Mouse (Mus musculus) liver, embryonic 12.5 days (tissue): ENCODE results near the gene Slc25a35. TPM values are rescaled to one million over a fixed set of nuclear protein-coding genes. Genes with fewer than 3 reads are reported as not detected.
"Not testable (repeated sequence)": the region's sequence is repeated elsewhere in the genome, so short reads cannot be mapped to it uniquely, and the experiment has no call there.

Experiments used
- ATAC-seq: fragments of 200-750 bp; cut with Nextera tagmentation; 2 replicates; pipeline ENCODE4 v1.8.0; 2017; ENCODE audit warnings: moderate number of reproducible peaks, mild to moderate bottlenecking, moderate library complexity
- H3K27ac ChIP-seq: fragments of 300-500 bp; sonication (generic); 2 replicates; pipeline ENCODE4 v1.5.1; 2016; ENCODE audit warnings: mild to moderate bottlenecking
- H3K27me3 ChIP-seq: fragments of 300-500 bp; sonication (generic); replicated peaks from 2 replicates; pipeline ENCODE4 v1.6.1; 2016; ENCODE audit warnings: mild to moderate bottlenecking, moderate library complexity
- H3K36me3 ChIP-seq: fragments of 300-500 bp; sonication (generic); 2 replicates; pipeline ENCODE4 v1.6.1; 2016; ENCODE audit warnings: mild to moderate bottlenecking, moderate library complexity
- H3K4me1 ChIP-seq: fragments of 300-500 bp; sonication (generic); 2 replicates; pipeline ENCODE4 v1.6.1; 2016
- H3K4me2 ChIP-seq: fragments of 300-500 bp; sonication (generic); 2 replicates; pipeline ENCODE4 v1.6.1; 2016; ENCODE audit warnings: mild to moderate bottlenecking, moderate library complexity
- H3K4me3 ChIP-seq: fragments of 300-500 bp; sonication (generic); 2 replicates; pipeline ENCODE4 v1.5.1; 2016; ENCODE audit warnings: mild to moderate bottlenecking, moderate library complexity
- H3K9ac ChIP-seq: fragments of 300-500 bp; sonication (generic); 2 replicates; pipeline ENCODE4 v1.6.1; 2016; ENCODE audit warnings: mild to moderate bottlenecking, moderate library complexity
- H3K9me3 ChIP-seq: fragments of 300-500 bp; sonication (generic); replicated peaks from 2 replicates; pipeline ENCODE4 v1.6.1; 2016; ENCODE audit warnings: mild to moderate bottlenecking, moderate library complexity
- WGBS: fragments of 180-500 bp; shearing (Covaris S2); methylation state at CpG from one replicate; pipeline ENCODE4 v1.1.7; 2016; ENCODE audit not compliant: insufficient replicate concordance; 5-methylcytosine and 5-hydroxymethylcytosine counted together
- microRNA-seq: library from miRNA; unstranded; fragments of <30 nt; microRNA quantifications from one replicate; pipeline ENCODE4, GENCODE M21; 2017
- polyA plus RNA-seq: library from polyadenylated mRNA; unstranded; fragments of >200 nt; fragmentation: Nextera tagmentation; extraction: Ambion mirVana; gene quantifications from 2 replicates; pipeline ENCODE4 v1.2.1, GENCODE M21; 2016

Slc25a35 gene
- polyA plus RNA-seq, 1 experiment from 2014 or later = 0.87 TPM

DNA sequence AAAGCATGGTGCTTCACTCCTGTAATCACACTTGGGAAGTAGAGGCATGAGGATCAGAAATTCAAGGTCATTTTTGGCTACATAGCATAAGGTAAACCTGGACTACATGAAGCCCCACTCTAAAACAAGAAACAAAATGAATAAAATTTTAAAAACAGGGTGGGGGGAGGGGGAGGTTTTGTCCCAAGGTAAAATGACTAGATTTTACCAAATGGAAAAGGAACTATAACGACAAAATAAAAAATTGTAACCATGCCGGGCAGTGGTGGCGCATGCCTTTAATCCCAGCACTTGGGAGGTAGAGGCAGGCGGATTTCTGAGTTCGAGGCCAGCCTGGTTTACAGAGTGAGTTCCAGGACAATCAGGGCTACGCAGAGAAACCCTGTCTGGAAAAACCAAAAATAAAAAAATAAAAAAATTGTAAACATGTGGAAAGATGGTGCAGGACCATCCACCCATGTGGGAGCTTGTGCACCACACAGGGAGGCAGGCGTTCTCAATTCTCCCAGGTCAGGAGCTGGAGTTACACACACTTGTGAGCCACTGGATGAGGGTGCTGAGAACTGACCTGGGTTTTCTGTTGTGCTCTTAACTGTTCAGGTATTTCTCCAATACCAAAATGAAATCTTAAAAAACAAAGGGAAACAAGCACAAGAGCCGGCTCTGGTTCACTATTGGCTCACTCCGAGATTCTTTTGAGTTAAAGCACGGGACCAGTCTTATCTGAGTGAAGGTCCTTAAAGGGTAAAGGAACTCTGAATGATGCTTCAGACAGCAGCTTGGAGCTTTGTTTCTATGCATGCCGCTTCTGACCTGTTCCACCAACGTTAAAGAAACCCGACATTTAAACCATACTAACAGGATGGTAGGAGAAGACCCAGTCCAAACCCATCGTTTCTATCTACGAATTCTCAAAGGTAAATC is 42.7 kb downstream of the Slc25a35 start:
- H3K4me3 ChIP-seq = peak overlapping the region; percentile 69

DNA sequence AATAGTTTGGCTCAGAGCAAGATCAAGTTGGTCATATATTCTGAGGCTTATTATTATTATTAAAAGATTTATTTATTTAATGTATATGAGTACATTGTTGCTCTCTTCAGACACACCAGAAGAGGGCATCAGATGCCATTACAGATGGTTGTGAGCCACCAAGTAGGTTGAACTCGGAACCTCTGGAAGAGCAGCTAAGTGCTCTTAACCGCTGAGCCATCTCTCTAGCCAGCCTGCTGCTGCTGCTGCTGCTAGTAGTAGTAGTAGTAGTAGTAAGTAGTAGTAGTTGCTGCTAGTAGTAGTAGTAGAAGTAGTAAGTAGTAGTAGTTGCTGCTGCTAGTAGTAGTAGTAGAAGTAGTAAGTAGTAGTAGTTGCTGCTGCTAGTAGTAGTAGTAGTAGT is 43.5 kb downstream of the Slc25a35 start:
- ATAC-seq, H3K9me3 ChIP-seq, H3K27me3 ChIP-seq, H3K36me3 ChIP-seq: not testable (repeated sequence)
- WGBS = 35% methylated on average over 2 of the region's 2 CpGs
- H3K4me3 ChIP-seq = peak overlapping the region; percentile 69
- H3K4me1 ChIP-seq = peaks cover 62% of the 10 kb centered on the region
- peak overlapping the region; percentile 99 for H3K27ac ChIP-seq
- peak overlapping the region; percentile 85 for H3K4me2 ChIP-seq
- peak overlapping the region; percentile 84 for H3K9ac ChIP-seq

More for the DNA sequence above, 42.7 kb downstream of the Slc25a35 start:
- Histone ChIP-seq H3K9me3 (no peaks in the 10 kb centered on the region), H3K4me2 (peak overlapping the region; percentile 85), H3K4me1 (peaks cover 69% of the 10 kb centered on the region), H3K27ac (peak overlapping the region; percentile 99), H3K36me3 (peaks cover 6% of the 10 kb centered on the region; the same call in 1 of the 2 replicates), H3K27me3 (no peaks in the 10 kb centered on the region), H3K9ac (peak overlapping the region; percentile 84)
- no peak for ATAC-seq
- 77% methylated on average over 15 of the region's 15 CpGs for WGBS

DNA sequence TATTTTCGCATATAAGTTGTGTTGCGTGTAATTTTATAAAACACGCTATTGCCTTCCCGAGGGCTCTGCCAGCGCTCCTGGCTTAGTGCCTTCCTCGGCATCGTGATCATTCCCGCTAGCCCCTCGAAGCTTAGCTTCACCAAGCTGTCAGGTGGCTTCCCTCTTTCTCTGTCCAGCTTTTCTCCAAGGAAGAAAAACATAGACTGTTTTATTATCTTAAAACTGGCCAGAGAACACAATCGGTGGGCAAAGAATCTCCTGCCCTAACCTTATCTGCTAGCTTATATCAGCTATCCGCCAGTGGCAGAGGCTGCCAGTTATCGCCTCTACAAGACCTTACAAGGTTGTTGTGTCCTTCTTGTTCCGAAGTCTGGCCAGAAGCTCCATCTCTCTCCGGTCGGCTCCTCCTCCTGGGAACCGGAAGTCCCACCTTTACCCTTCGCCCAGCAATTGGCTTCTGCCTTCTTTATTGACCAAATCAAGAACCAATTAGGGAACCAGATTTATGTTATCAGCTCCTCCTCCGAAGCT is 44.2 kb downstream of the Slc25a35 start:
- H3K27me3 ChIP-seq = no peaks in the 10 kb centered on the region
- peak overlapping the region; percentile 69 for H3K4me3 ChIP-seq
- H3K9me3 ChIP-seq = no peaks in the 10 kb centered on the region
- peak overlapping the region; percentile 84 for H3K9ac ChIP-seq
- WGBS = 2% methylated on average over 18 of the region's 18 CpGs
- H3K36me3 ChIP-seq = 0 out of 2 replicates have a peak, but pooled peaks cover under 1% of the 10 kb centered on the region
- ATAC-seq = peak; percentile 78
- H3K27ac ChIP-seq = peak overlapping the region; percentile 99
- peak overlapping the region; percentile 85 for H3K4me2 ChIP-seq
- peaks cover 62% of the 10 kb centered on the region for H3K4me1 ChIP-seq

DNA sequence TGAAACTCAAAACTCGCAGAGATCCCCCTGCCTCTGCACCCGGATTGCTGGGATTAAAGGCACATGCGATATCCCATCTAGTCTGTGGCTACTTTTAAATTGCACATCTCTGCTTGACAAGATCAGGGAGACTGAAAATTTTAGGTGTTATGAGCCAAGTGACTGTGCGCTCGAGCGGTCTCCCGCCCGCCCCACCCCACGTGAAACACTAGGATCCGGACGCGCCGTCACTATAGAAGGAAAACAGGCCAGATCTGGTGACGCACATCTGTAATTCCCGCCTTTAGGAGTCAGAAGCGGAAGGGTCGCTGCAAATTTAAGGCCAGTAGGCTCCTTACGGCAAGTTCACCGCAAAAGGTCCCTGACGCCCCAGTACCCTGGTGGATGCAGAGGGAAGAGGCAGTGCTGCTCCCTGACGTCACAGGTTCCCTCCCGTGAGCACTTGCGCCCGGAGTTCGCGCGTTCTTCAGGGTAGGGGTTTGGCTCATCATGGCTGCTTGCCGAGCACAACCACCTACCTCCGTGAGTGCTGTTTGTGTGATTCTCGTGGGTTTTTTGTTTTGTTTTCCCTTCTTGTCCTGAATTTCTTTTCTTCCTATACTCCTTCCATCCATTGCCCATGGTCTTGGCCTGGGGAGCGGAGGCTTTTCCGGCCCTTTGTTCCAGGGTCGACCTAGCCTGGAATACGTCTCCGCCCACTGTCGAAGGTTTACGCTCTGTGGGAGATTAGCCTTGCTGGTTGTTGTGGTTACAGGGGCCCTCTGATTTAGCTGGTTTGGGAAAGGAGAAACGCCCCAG is 47.9 kb downstream of the Slc25a35 start, which contains the start of gene Ctc1:
Gene Ctc1, plus strand, starts transcription at position 268 of the 798 bp plus-strand sequence.
- peak; percentile 92 for ATAC-seq
- Histone ChIP-seq H3K4me3 (peak within 1 kb of the TSS; percentile 71), H3K9ac (peak within 1 kb of the TSS; percentile 77), H3K36me3 (peaks cover 2% of the 10 kb centered on the region; the same call in 1 of the 2 replicates), H3K9me3 (no peaks in the 10 kb centered on the region), H3K4me2 (peak within 1 kb of the TSS; percentile 84), H3K27me3 (no peaks in the 10 kb centered on the region), H3K27ac (peak within 1 kb of the TSS; percentile 91), H3K4me1 (peaks cover 56% of the 10 kb centered on the region)
- WGBS = 1% methylated on average over 38 of the region's 38 CpGs

DNA sequence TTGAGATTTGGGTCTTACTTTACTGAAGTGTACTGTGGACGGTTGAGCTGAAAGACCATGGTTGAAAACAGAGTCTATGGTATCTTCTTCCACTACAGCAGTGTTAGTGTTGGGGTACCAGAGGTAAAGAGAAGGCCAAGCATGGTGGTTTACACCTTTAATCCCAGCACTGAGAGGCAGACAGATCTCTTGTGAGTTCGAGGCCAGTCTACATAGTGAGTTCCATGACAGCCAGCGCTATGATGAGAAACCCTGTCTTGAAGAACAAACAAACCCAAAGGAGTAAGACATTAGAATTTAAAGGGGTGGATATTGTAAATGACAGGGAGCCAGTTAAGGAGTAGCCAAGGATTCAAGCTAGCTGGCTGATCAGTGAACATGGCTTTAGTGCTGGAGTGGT is 48.8 kb downstream of the Slc25a35 start:
- WGBS = 66% methylated on average over 3 of the region's 3 CpGs
- no peaks in the 10 kb centered on the region for H3K9me3 ChIP-seq
- peaks cover 11% of the 10 kb centered on the region for H3K36me3 ChIP-seq
- H3K27me3 ChIP-seq = no peaks in the 10 kb centered on the region
- H3K9ac ChIP-seq = peak overlapping the region; percentile 77
- peak overlapping the region; percentile 84 for H3K4me2 ChIP-seq
- peaks cover 47% of the 10 kb centered on the region for H3K4me1 ChIP-seq
- ATAC-seq = no peak
- peak overlapping the region; percentile 91 for H3K27ac ChIP-seq
- H3K4me3 ChIP-seq = peak overlapping the region; percentile 71

DNA sequence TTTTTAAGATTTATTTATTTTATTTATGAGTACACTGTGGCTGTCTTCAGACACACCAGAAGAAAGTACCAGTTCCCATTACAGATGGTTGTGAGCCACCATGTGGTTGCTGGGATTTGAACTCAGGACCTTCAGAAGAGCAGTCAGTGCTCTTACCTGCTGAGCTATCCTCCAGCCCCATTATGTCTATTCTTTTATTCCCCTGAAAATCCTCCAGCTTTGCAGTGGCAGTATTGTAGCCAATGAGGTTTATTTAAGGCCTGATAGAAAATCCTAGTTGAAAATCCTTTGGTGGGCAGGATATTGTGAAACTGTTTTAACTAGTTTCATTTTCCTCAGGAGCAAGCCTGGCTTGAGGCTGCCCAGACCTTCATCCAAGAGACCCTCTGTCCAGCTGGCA is 52.8 kb downstream of the Slc25a35 start:
- no peak for ATAC-seq
- H3K9ac ChIP-seq = no peak overlapping the region

More for the DNA sequence above, 52.8 kb downstream of the Slc25a35 start:
- H3K27me3 ChIP-seq = no peaks in the 10 kb centered on the region
- peaks cover 50% of the 10 kb centered on the region for H3K36me3 ChIP-seq
- H3K4me2 ChIP-seq = no peak overlapping the region
- peaks cover 23% of the 10 kb centered on the region for H3K4me1 ChIP-seq
- no peak overlapping the region for H3K27ac ChIP-seq
- H3K9me3 ChIP-seq = no peaks in the 10 kb centered on the region
- H3K4me3 ChIP-seq = no peak overlapping the region

Small RNA genes within 50 kb of the gene (microRNA-seq; reads per million reads assigned to microRNA genes)
- 9.5 reads per million, percentile 21 among the genes with 10 or more reads in this experiment for gene Mir3062

Other genes starting within 250 kb of the Slc25a35 start
- gene Ndel1, start 96.3 kb upstream of the Slc25a35 start, polyA plus RNA-seq = 40.4 and 42.0 TPM in 2 replicates
- gene Rnf222, start 79.6 kb upstream of the Slc25a35 start, polyA plus RNA-seq = 0.07 and 0.10 TPM in 2 replicates
- gene Rpl26, start 66.5 kb upstream of the Slc25a35 start, polyA plus RNA-seq = 938 and 976 TPM in 2 replicates
- not detected in 2 replicates for gene Odf4, start 41.0 kb upstream of the Slc25a35 start, polyA plus RNA-seq
- 2.9 and 3.0 TPM in 2 replicates for gene Arhgef15, start 10.7 kb upstream of the Slc25a35 start, polyA plus RNA-seq
- gene Rangrf, start 7.1 kb downstream of the Slc25a35 start, polyA plus RNA-seq = 54.7 and 61.0 TPM in 2 replicates
- gene Pfas, start 40.3 kb downstream of the Slc25a35 start, polyA plus RNA-seq = 42.2 and 44.4 TPM in 2 replicates
- 31.4 and 34.2 TPM in 2 replicates for gene Ctc1, start 47.8 kb downstream of the Slc25a35 start, polyA plus RNA-seq
- 142 TPM in 2 replicates for gene Aurkb, start 77.5 kb downstream of the Slc25a35 start, polyA plus RNA-seq
- gene Borcs6, start 91.6 kb downstream of the Slc25a35 start, polyA plus RNA-seq = 5.3 and 6.1 TPM in 2 replicates
- 32.0 and 34.8 TPM in 2 replicates for gene Tmem107, start 102.7 kb downstream of the Slc25a35 start, polyA plus RNA-seq
- 26.3 and 27.5 TPM in 2 replicates for gene Vamp2, start 120.4 kb downstream of the Slc25a35 start, polyA plus RNA-seq
- 2.5 and 4.0 TPM in 2 replicates for gene Per1, start 127.1 kb downstream of the Slc25a35 start, polyA plus RNA-seq
- gene Hes7, start 152.3 kb downstream of the Slc25a35 start, polyA plus RNA-seq = 0.44 and 0.46 TPM in 2 replicates
- gene 9130213A22Rik, start 154.5 kb downstream of the Slc25a35 start, polyA plus RNA-seq = 0.14 TPM in 1 of 2 replicates, not detected in the other
- not detected in 2 replicates for gene Aloxe3, start 157.8 kb downstream of the Slc25a35 start, polyA plus RNA-seq
- not detected in 2 replicates for gene Alox12b, start 188.9 kb downstream of the Slc25a35 start, polyA plus RNA-seq
- not detected in 2 replicates for gene Alox8, start 229.7 kb downstream of the Slc25a35 start, polyA plus RNA-seq